Mouse (Mus musculus) embryo, embryonic 11 days (tissue): Measurements from ENCODE around the gene Olfr130.

ENCODE experiments used
- DNase-seq: peaks from one replicate; pipeline ENCODE4 v3.0.0-alpha.2; 2015

Gene Olfr130

GRCm38 (mm10) chr17:38063621-38064020 lies at the start of gene Olfr130:
Gene Olfr130, plus strand, starts transcription at chr17:38063921.
- no peak for DNase-seq

GRCm38 (mm10) chr17:38016341-38016740 lies 47.4 kb upstream of the Olfr130 start:
- no peak for DNase-seq

- peak; percentile 3 for DNase-seq
Observed at GRCm38 (mm10) chr17:38026297-38026696, 37.4 kb upstream of the Olfr130 start.

- DNase-seq = no peak
Observed at GRCm38 (mm10) chr17:38059979-38060378, 3.7 kb upstream of the Olfr130 start, which contains the start of gene Olfr129. Gene Olfr129, minus strand, starts transcription at chr17:38060079.

GRCm38 (mm10) chr17:38082364-38082763 lies 18.6 kb downstream of the Olfr130 start:
- no peak for DNase-seq

- no peak for DNase-seq
Observed at GRCm38 (mm10) chr17:38088593-38088992, 24.9 kb downstream of the Olfr130 start, which contains the start of gene Olfr131. Gene Olfr131, minus strand, starts transcription at chr17:38088693.
